Mouse (Mus musculus) A20 (cell line): ENCODE measurements around the gene Tgm4.
A peak's percentile ranks its signal among the peaks of the same experiment; 100 is the strongest.

ENCODE experiments used
- DNase-seq: peaks from one replicate; pipeline ENCODE4 v3.0.0-alpha.2; 2011; ENCODE audit warnings: low read depth, low spot score

Tgm4 gene

DNA sequence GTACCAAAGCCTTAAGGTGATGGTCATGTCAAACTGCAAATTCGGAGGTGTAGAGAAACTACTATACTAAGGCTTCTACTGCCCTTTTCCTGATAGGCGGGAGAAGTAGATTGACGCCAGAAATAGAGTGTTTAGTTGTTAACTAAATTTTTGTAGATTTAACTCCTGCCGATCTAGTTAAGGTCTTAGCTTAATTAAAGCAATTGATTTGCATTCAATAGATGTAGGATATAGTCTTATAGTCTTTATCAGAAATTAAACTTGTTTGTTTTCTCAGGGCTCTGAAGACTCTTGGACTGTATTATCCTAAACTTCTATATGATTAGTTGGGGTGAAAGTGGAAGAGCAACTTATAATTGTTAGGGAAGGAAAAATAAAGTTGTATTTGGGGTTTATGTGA, 72.7 kb downstream of the Tgm4 start:
- no peak for DNase-seq

DNA sequence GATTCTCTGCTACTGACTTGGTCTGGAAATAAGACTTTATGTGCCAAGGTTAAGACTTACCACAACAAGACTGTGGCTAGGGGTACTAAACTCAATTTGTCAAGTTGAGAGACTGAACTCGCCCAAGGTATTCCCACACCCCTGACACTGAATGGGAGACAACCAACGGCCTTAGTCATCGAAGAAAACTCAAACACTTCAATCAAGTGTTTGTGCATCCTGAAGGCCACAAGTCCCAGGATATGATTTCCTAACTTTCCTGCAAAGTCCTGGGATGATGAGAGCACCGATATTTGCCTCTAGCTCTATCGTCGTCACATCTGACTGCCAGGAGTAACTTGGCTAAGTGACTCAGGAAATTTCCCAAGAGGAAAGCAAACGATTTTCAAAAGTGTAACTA, 74.7 kb downstream of the Tgm4 start:
- DNase-seq: no peak

- DNase-seq: peak; percentile 68
Observed at GRCm38 (mm10) chr9:123111751-123112221, 77.3 kb downstream of the Tgm4 start.

DNA sequence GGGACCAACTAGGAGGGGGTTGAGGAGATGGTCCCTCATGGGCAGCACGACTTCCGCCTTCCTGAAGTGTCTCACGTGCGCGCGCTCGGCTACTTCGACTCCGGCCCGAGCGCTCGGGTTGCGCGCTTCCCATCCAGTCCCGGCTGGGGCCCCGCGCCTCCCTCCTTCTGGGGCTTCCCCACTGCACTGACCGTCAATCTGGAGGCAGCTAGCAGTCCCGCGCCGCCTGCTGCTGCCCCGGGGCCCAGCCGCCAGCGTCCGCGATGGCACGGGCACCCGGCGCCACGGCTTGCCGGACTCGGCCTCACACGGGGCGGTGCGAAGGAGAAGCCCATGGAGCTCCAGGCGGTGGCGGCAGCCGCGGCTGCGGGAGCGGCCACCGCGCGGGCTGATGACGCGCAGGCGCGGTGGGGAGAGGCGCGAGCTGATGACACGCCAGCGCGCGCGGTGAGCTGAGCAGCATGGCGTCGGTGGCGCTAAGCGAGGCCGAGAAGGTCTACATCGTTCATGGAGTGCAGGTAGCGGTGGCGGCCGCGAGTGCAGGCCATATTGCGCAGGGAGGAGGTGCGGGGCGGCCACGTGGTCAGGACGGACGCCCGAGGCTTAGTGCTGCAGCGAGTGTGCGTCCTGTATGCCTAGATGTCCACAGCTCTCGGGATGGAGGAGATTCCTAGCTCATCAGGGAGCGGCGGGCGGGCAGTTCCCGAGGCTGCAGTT, 78.4 kb downstream of the Tgm4 start, which contains the start of the genes Zdhhc3 and Exosc7:
Zdhhc3 (minus strand) TSS at position 401 of the 717 bp plus-strand sequence.
Exosc7 (plus strand) TSS at position 411 of the 717 bp plus-strand sequence.
- DNase-seq: peak; percentile 96

DNA sequence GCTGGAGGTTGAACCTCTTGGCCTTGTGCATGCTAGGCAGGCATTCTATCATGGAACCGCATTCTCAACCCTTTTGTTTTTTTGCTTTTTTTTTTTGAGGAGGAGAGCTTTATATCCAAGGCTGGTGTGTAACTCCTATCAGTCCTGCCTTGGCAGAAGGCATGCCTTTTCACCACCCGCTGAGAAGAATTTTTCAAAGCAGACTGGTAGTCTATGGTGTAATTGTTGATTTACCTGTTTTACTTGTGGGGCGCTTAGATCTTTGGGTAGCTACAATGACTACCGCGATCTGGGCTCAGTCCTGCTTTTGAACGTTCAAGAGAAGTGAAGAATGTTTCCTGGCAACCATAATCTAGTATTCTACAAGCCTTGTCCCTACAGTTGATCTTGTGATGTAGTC, 79.4 kb downstream of the Tgm4 start:
- peak; percentile 34 for DNase-seq

DNA sequence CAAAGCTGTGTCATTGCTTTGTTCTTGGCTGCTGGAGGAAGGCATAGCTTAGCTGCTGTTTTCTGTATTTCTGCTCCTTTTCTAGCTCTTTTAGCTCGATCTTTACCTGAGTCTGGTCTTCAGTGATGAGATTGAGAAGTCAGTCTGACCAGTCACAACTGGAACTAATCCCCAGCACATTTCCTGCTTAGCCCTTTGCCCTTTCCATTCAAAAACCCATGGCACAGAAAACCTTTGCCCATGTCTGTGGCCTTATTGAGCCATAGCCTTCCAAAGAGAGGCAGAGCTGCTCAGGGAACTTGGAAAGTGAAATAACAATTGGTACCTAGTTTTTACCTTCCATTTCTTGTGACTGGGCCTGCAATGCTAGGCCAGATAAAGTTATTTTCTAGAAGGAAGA, 81.0 kb downstream of the Tgm4 start:
- DNase-seq: no peak
